Mouse (Mus musculus): ENCODE data around the gene Fhit.

DNA sequence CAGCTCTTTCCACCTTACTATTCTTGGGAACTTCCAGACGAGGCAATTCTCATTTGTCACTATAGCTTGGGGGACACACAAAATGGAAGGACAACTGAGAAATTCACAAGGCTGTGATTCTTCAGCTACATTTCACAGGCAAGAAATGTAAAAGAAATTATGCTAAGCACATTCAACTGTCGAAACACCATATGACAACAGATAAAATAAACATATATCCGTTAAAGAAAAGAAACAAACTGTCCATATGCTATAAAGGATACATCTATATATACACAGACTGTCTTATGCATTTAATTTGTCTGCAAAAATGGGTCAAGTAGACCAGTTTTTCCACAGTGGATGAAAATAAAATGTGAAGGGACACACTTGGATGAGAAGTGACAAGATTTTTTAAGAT is 76.2 kb downstream of the Fhit start:
- TF ChIP-seq GATA1 (IDR thresholded peaks at IDR 0.05; ENCODE audit: low read length), result no peak
- TF ChIP-seq TAL1 (IDR thresholded peaks at IDR 0.05; ENCODE audit: low read length), result no peak

All from erythroblast, embryonic 14.5 days (primary cell).